Mouse (Mus musculus) thymus, adult 2 months (tissue): ENCODE results near the gene Ccer1.

ENCODE experiments used
- CTCF ChIP-seq: fragments of 200-500 bp; IDR thresholded peaks from 2 replicates; pipeline ENCODE4 v1.5.1; 2012; ENCODE audit warnings: mild to moderate bottlenecking, control low read depth, low read length, moderate library complexity, borderline replicate concordance; ENCODE audit not compliant: control insufficient read depth, poor library complexity, insufficient read depth; ENCODE audit errors: extremely low read depth
- POLR2A ChIP-seq: fragments of 200-500 bp; IDR thresholded peaks from 2 replicates; pipeline ENCODE4 v1.6.1; 2012; ENCODE audit warnings: mild to moderate bottlenecking, low read length, control low read depth, moderate library complexity; ENCODE audit not compliant: control insufficient read depth, poor library complexity, insufficient read depth; ENCODE audit errors: extremely low read depth

- TF ChIP-seq CTCF, result no peak
- TF ChIP-seq POLR2A, result no peak
Observed at GRCm38 (mm10) chr10:97718021-97718420, 25.2 kb downstream of the Ccer1 start.
